Comparison of ENCODE assay signal across 10 mouse cellular contexts in genomic region chr19:42380981-42381373, GRCm38 (mm10). TPM values are rescaled to one million over a fixed set of nuclear protein-coding genes. Genes with fewer than 3 reads are reported as not detected.
DNase-seq lines count a peak whose midpoint lies in the region; ATAC-seq and TF ChIP-seq lines count a peak whose summit lies in the region.
"Had no signal": no experiment of that assay in that cellular context is flagged by ENCODE, and none has a peak within 500 bp of the region (broad histone marks: within the 10 kb centered on the region; RNA-seq: fewer than 3 reads in every experiment).

No protein-coding gene starts in this region.

- no peaks in the 10 kb centered on the region for H3K9me3 ChIP-seq in lung, embryonic 15.5 days
- no peaks in the 10 kb centered on the region for H3K9me3 ChIP-seq in limb, embryonic 13.5 days
- no peaks in the 10 kb centered on the region for H3K9me3 ChIP-seq in stomach, postnatal 0 days (ENCODE audit: control insufficient read depth, low read length)

- no peaks in the 10 kb centered on the region for H3K4me1 ChIP-seq in lung, embryonic 15.5 days
- peaks cover 14% of the 10 kb centered on the region for H3K4me1 ChIP-seq in limb, embryonic 13.5 days
- H3K4me1 ChIP-seq in stomach, postnatal 0 days (replicated peaks; ENCODE audit: control insufficient read depth, insufficient read depth): no peaks in the 10 kb centered on the region

- ATAC-seq in lung, embryonic 15.5 days (ENCODE audit: borderline replicate concordance, extremely low read depth, low FRiP score, low TSS enrichment): no peak
- ATAC-seq in limb, embryonic 13.5 days (ENCODE audit: low FRiP score, low read depth): no peak
- ATAC-seq in stomach, postnatal 0 days (ENCODE audit: low FRiP score, low TSS enrichment): no peak

- peak; percentile 37 to 63 for DNase-seq in cerebellum, postnatal 14 days
- DNase-seq in cerebellum, postnatal 4 days (ENCODE audit: low spot score in 2 of 2): no peak
- DNase-seq in lung, postnatal 4 days: no peak
- no peak for DNase-seq in stomach, postnatal 0 days (ENCODE audit: low spot score)
- no peak for DNase-seq in left cerebral cortex, postnatal 36 days (ENCODE audit: low spot score in 2 of 2)
- DNase-seq in adipocyte (ENCODE audit: low spot score): no peak
- DNase-seq: adrenal gland, adult 2 months had no signal

- no peak overlapping the region for H3K27ac ChIP-seq in lung, embryonic 15.5 days
- no peak overlapping the region for H3K27ac ChIP-seq in limb, embryonic 13.5 days
- H3K27ac ChIP-seq in stomach, postnatal 0 days (replicated peaks): no peak overlapping the region

- H3K9ac ChIP-seq in lung, embryonic 15.5 days: no peak overlapping the region
- H3K9ac ChIP-seq in limb, embryonic 13.5 days: no peak overlapping the region
- H3K9ac ChIP-seq in stomach, postnatal 0 days (ENCODE audit: low read length): no peak overlapping the region

- no peaks in the 10 kb centered on the region for H3K36me3 ChIP-seq in lung, embryonic 15.5 days
- no peaks in the 10 kb centered on the region for H3K36me3 ChIP-seq in limb, embryonic 13.5 days
- no peaks in the 10 kb centered on the region for H3K36me3 ChIP-seq in stomach, postnatal 0 days (ENCODE audit: control insufficient read depth, insufficient read depth, low read length)

- intact Hi-C loops in left cerebral cortex, postnatal 36 days (cut with DNase I): loop anchor here (5.0 kb wide), 1 partner anchor 51 kb away; the partner anchor contains the start of gene Crtac1

- H3K4me2 ChIP-seq in lung, embryonic 15.5 days: peak overlapping the region; percentile 31; the same call in 1 of the 2 replicates
- H3K4me2 ChIP-seq in limb, embryonic 13.5 days (replicated peaks): peak overlapping the region; percentile 57
- peak overlapping the region; percentile 36 for H3K4me2 ChIP-seq in stomach, postnatal 0 days (replicated peaks; ENCODE audit: low read depth)

- H3K4me3 ChIP-seq in lung, embryonic 15.5 days: 0 out of 2 replicates have a peak overlapping the region, but pooled peaks have one; percentile 3
- H3K4me3 ChIP-seq in limb, embryonic 13.5 days: peak overlapping the region; percentile 29
- peak overlapping the region; percentile 17; the same call in 1 of the 2 replicates for H3K4me3 ChIP-seq in stomach, postnatal 0 days (ENCODE audit: low read depth, low read length)
- H3K4me3 ChIP-seq: erythroblast, embryonic 14.5 days had no signal

- TF ChIP-seq CTCF in stomach, postnatal 0 days (IDR thresholded peaks at IDR 0.05; ENCODE audit: low read depth): no peak

- no peak for TF ChIP-seq EP300 in stomach, postnatal 0 days (optimal IDR thresholded peaks at IDR 0.05)

- 1% methylated on average over 13 of the region's 13 CpGs for WGBS in lung, embryonic 15.5 days
- WGBS in limb, embryonic 13.5 days: 2% methylated on average over 13 of the region's 13 CpGs
- WGBS in stomach, postnatal 0 days: 3% methylated on average over 13 of the region's 13 CpGs

- peaks cover 42% of the 10 kb centered on the region for H3K27me3 ChIP-seq in lung, embryonic 15.5 days
- H3K27me3 ChIP-seq in limb, embryonic 13.5 days: peaks cover 74% of the 10 kb centered on the region
- no peaks in the 10 kb centered on the region; the same call in 1 of the 2 replicates for H3K27me3 ChIP-seq in stomach, postnatal 0 days (ENCODE audit: control insufficient read depth, insufficient read depth, low read length)

RNA-seq across cellular contexts. Expression of gene Crtac1, which starts 50.6 kb away (rescaled TPM):
- polyA plus RNA-seq in lung, embryonic 15.5 days (2015; fragmentation: Nextera tagmentation; extraction: Ambion mirVana): 1.4 and 2.0 TPM in 2 replicates
- 3.8 and 3.9 TPM in 2 replicates for polyA plus RNA-seq in limb, embryonic 13.5 days (2015; fragmentation: Nextera tagmentation; extraction: Ambion mirVana)
- polyA plus RNA-seq in stomach, postnatal 0 days (2015; fragmentation: Nextera tagmentation; extraction: Ambion mirVana): 3.0 and 4.5 TPM in 2 replicates
- total RNA-seq in left cerebral cortex, postnatal 36 days (2021): 10 to 100 TPM; 67.7 to 77.0 TPM
- polyA plus RNA-seq: erythroblast, embryonic 14.5 days had no signal

Comparison
In these comparisons a context has a peak if more than half of its experiments do, and no peak if none do; other contexts are left out.
1. DNase-seq: peak in cerebellum, postnatal 14 days (2 of 2); none in cerebellum, postnatal 4 days (0 of 2), lung, postnatal 4 days (0 of 2), stomach, postnatal 0 days (single experiment), left cerebral cortex, postnatal 36 days (0 of 2) and adipocyte (single experiment).
2. Peak in every context shown above with its lines, with median percentiles within 50 percentile points of each other: H3K4me2 ChIP-seq and H3K4me3 ChIP-seq.